Mouse (Mus musculus): ENCODE results near the gene Gm14305. TPM values are rescaled to one million over a fixed set of nuclear protein-coding genes. Genes with fewer than 3 reads are reported as not detected.

The Gm14305 gene
- total RNA-seq (2023), result 1 to 10 TPM; 3.2 to 6.1 TPM

GRCm38 (mm10) chr2:176708051-176708450 lies at the start of gene Gm14305:
Gene Gm14305, plus strand, starts transcription at chr2:176708328.

GRCm38 (mm10) chr2:176670222-176670621 lies 37.9 kb upstream of the Gm14305 start, which contains the start of gene Zfp973:
Gene Zfp973, plus strand, starts transcription at chr2:176670522.

Other genes starting within 250 kb of the Gm14305 start
- gene Gm14434, start 221.5 kb upstream of the Gm14305 start, total RNA-seq (2023), result not detected
- not detected for gene Zfp967, start 187.3 kb upstream of the Gm14305 start, total RNA-seq (2023)
- 1 to 10 TPM; 2.8 to 5.3 TPM for gene Gm14308, start 72.0 kb upstream of the Gm14305 start, total RNA-seq (2023)
- gene Zfp973, start 37.8 kb upstream of the Gm14305 start, total RNA-seq (2023), result 1 to 10 TPM; 5.5 to 8.0 TPM
- 1 to 10 TPM; 1.4 to 3.1 TPM for gene Gm14295, start 90.3 kb downstream of the Gm14305 start, total RNA-seq (2023)
- gene Gm14408, start 122.8 kb downstream of the Gm14305 start, total RNA-seq (2023), result not detected
- gene Gm14296, start 219.5 kb downstream of the Gm14305 start, total RNA-seq (2023), result 1 to 10 TPM in 1 of 2 experiments, under 1 TPM in 1; 0.56 to 2.2 TPM

Measured in T-cell, adult 66 days (primary cell).